Mouse (Mus musculus): ENCODE results near the gene Tmem8b. TPM values are rescaled to one million over a fixed set of nuclear protein-coding genes. Genes with fewer than 3 reads are reported as not detected.

Tmem8b gene
- polyA plus RNA-seq, 1 experiment from 2014 or later, result 5.2 TPM

- no peak overlapping the region for H3K4me3 ChIP-seq (ENCODE audit: low read depth, low read length)
- DNase-seq (ENCODE audit: low spot score) (no peak), ATAC-seq (replicated peaks; ENCODE audit: low FRiP score) (no peak)
- peaks cover 4% of the 10 kb centered on the region; the same call in 1 of the 2 replicates for H3K4me1 ChIP-seq (replicated peaks; ENCODE audit: control insufficient read depth, insufficient read depth, low read length)
- H3K4me2 ChIP-seq (ENCODE audit: low read depth, low read length, severe bottlenecking), result no peak overlapping the region
- H3K9ac ChIP-seq (ENCODE audit: low read length), result no peak overlapping the region
- WGBS, result 75% methylated on average over 5 of the region's 5 CpGs
- no peak overlapping the region for H3K27ac ChIP-seq (ENCODE audit: low read depth, low read length)
- no peaks in the 10 kb centered on the region for H3K9me3 ChIP-seq (ENCODE audit: control insufficient read depth, low read length)
- peaks cover 3% of the 10 kb centered on the region; the same call in 1 of the 2 replicates for H3K36me3 ChIP-seq (ENCODE audit: control insufficient read depth, insufficient read depth, low read length)
- H3K27me3 ChIP-seq (ENCODE audit: control insufficient read depth, insufficient read depth, low read length), result no peaks in the 10 kb centered on the region
These were observed 6.2 kb downstream of the Tmem8b start for GRCm38 (mm10) chr4:43674974-43675373.

GRCm38 (mm10) chr4:43675608-43676007 is 6.8 kb downstream of the Tmem8b start:
- peaks cover 3% of the 10 kb centered on the region; the same call in 1 of the 2 replicates for H3K36me3 ChIP-seq (ENCODE audit: control insufficient read depth, insufficient read depth, low read length)
- DNase-seq (ENCODE audit: low spot score) (no peak), ATAC-seq (replicated peaks; ENCODE audit: low FRiP score) (no peak)

GRCm38 (mm10) chr4:43678541-43678940 is 9.8 kb downstream of the Tmem8b start:
- Histone ChIP-seq H3K36me3 (ENCODE audit: control insufficient read depth, insufficient read depth, low read length) (peaks cover 3% of the 10 kb centered on the region; the same call in 1 of the 2 replicates), H3K9ac (ENCODE audit: low read length) (no peak overlapping the region)

More at GRCm38 (mm10) chr4:43675608-43676007, 6.8 kb downstream of the Tmem8b start:
- Histone ChIP-seq H3K4me2 (ENCODE audit: low read depth, low read length, severe bottlenecking) (no peak overlapping the region), H3K9ac (ENCODE audit: low read length) (no peak overlapping the region), H3K9me3 (ENCODE audit: control insufficient read depth, low read length) (no peaks in the 10 kb centered on the region), H3K4me3 (ENCODE audit: low read depth, low read length) (no peak overlapping the region), H3K27ac (ENCODE audit: low read depth, low read length) (no peak overlapping the region), H3K27me3 (ENCODE audit: control insufficient read depth, insufficient read depth, low read length) (no peaks in the 10 kb centered on the region), H3K4me1 (replicated peaks; ENCODE audit: control insufficient read depth, insufficient read depth, low read length) (peaks cover 2% of the 10 kb centered on the region; the same call in 1 of the 2 replicates)
- 81% methylated on average over 4 of the region's 4 CpGs for WGBS

GRCm38 (mm10) chr4:43679416-43680043 is 10.8 kb downstream of the Tmem8b start:
- Histone ChIP-seq H3K4me3 (ENCODE audit: low read depth, low read length) (no peak overlapping the region), H3K36me3 (ENCODE audit: control insufficient read depth, insufficient read depth, low read length) (peaks cover 3% of the 10 kb centered on the region; the same call in 1 of the 2 replicates), H3K9ac (ENCODE audit: low read length) (no peak overlapping the region), H3K4me2 (ENCODE audit: low read depth, low read length, severe bottlenecking) (no peak overlapping the region), H3K27me3 (ENCODE audit: control insufficient read depth, insufficient read depth, low read length) (no peaks in the 10 kb centered on the region), H3K4me1 (replicated peaks; ENCODE audit: control insufficient read depth, insufficient read depth, low read length) (no peaks in the 10 kb centered on the region), H3K27ac (ENCODE audit: low read depth, low read length) (no peak overlapping the region), H3K9me3 (ENCODE audit: control insufficient read depth, low read length) (no peaks in the 10 kb centered on the region)
- DNase-seq (ENCODE audit: low spot score) (no peak), ATAC-seq (replicated peaks; ENCODE audit: low FRiP score) (no peak)
- WGBS, result 91% methylated on average over 7 of the region's 7 CpGs

More at GRCm38 (mm10) chr4:43678541-43678940, 9.8 kb downstream of the Tmem8b start:
- Histone ChIP-seq H3K27me3 (ENCODE audit: control insufficient read depth, insufficient read depth, low read length) (no peaks in the 10 kb centered on the region), H3K27ac (ENCODE audit: low read depth, low read length) (no peak overlapping the region), H3K9me3 (ENCODE audit: control insufficient read depth, low read length) (no peaks in the 10 kb centered on the region), H3K4me2 (ENCODE audit: low read depth, low read length, severe bottlenecking) (no peak overlapping the region), H3K4me1 (replicated peaks; ENCODE audit: control insufficient read depth, insufficient read depth, low read length) (no peaks in the 10 kb centered on the region), H3K4me3 (ENCODE audit: low read depth, low read length) (no peak overlapping the region)
- DNase-seq (ENCODE audit: low spot score) (no peak), ATAC-seq (replicated peaks; ENCODE audit: low FRiP score) (no peak)
- WGBS, result 85% methylated on average over 6 of the region's 6 CpGs

- no peak overlapping the region for H3K27ac ChIP-seq (ENCODE audit: low read depth, low read length)
- no peaks in the 10 kb centered on the region for H3K9me3 ChIP-seq (ENCODE audit: control insufficient read depth, low read length)
- no peaks in the 10 kb centered on the region for H3K4me1 ChIP-seq (replicated peaks; ENCODE audit: control insufficient read depth, insufficient read depth, low read length)
- DNase-seq (ENCODE audit: low spot score), result no peak
- no peak overlapping the region for H3K4me3 ChIP-seq (ENCODE audit: low read depth, low read length)
- WGBS, result 91% methylated on average over 17 of the region's 17 CpGs
- no peak overlapping the region for H3K4me2 ChIP-seq (ENCODE audit: low read depth, low read length, severe bottlenecking)
- ATAC-seq (replicated peaks; ENCODE audit: low FRiP score), result no peak
- H3K27me3 ChIP-seq (ENCODE audit: control insufficient read depth, insufficient read depth, low read length), result no peaks in the 10 kb centered on the region
- no peaks in the 10 kb centered on the region for H3K36me3 ChIP-seq (ENCODE audit: control insufficient read depth, insufficient read depth, low read length)
- H3K9ac ChIP-seq (ENCODE audit: low read length), result no peak overlapping the region
These were observed 21.2 kb downstream of the Tmem8b start for GRCm38 (mm10) chr4:43690021-43690420.

DNA sequence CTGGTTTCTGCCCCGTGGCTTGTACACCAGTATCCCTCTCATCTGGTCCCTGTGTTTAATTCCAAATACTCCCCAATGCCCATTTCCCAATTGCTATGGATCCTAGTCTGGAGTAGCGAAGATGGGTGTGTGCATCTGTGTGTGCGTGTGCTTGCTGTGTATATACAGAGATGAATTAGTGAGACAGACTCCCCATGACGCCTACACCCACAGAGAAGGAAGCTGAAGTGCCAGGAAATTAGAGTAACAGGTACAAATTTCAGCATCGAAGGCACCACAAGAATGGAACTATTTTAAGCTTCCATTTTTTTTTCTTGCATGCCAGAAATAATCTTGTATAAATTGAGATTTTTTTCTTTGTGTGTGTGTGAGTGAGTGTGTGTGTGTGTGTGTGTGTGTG is 22.3 kb downstream of the Tmem8b start:
- Histone ChIP-seq H3K4me2 (ENCODE audit: low read depth, low read length, severe bottlenecking) (no peak overlapping the region), H3K9me3 (ENCODE audit: control insufficient read depth, low read length) (no peaks in the 10 kb centered on the region), H3K9ac (ENCODE audit: low read length) (no peak overlapping the region), H3K27me3 (ENCODE audit: control insufficient read depth, insufficient read depth, low read length) (no peaks in the 10 kb centered on the region), H3K4me1 (replicated peaks; ENCODE audit: control insufficient read depth, insufficient read depth, low read length) (0 out of 2 replicates have a peak, but pooled peaks cover 2% of the 10 kb centered on the region), H3K27ac (ENCODE audit: low read depth, low read length) (no peak overlapping the region), H3K4me3 (ENCODE audit: low read depth, low read length) (no peak overlapping the region), H3K36me3 (ENCODE audit: control insufficient read depth, insufficient read depth, low read length) (no peaks in the 10 kb centered on the region)
- ATAC-seq (replicated peaks; ENCODE audit: low FRiP score) (no peak), DNase-seq (ENCODE audit: low spot score) (no peak)
- 80% methylated on average over 5 of the region's 5 CpGs for WGBS

DNA sequence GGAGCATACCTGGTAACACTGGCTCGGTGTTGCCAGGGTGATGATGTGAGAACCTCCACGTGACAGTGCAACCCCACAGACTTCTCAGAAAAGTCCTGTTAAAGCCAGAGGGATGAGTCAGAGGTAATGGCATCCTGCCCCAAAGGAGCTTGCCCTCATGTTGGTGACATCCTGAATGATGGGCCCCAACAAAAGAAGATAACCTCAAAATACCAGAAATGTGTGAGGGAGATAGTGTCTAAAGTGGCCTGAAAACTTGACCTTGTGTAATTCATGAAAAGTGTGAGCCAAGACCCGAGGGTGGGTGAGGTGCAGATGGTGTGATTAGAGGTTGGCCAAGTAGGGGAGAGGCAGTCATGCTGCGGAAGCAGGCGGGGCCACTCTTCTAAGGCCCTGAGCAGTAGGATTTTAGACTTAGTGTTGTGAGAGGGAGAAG is 25.1 kb downstream of the Tmem8b start:
- no peaks in the 10 kb centered on the region for H3K9me3 ChIP-seq (ENCODE audit: control insufficient read depth, low read length)
- no peaks in the 10 kb centered on the region for H3K36me3 ChIP-seq (ENCODE audit: control insufficient read depth, insufficient read depth, low read length)
- H3K27me3 ChIP-seq (ENCODE audit: control insufficient read depth, insufficient read depth, low read length), result no peaks in the 10 kb centered on the region
- H3K27ac ChIP-seq (ENCODE audit: low read depth, low read length), result no peak overlapping the region
- H3K4me2 ChIP-seq (ENCODE audit: low read depth, low read length, severe bottlenecking), result no peak overlapping the region
- 0 out of 2 replicates have a peak, but pooled peaks cover 2% of the 10 kb centered on the region for H3K4me1 ChIP-seq (replicated peaks; ENCODE audit: control insufficient read depth, insufficient read depth, low read length)
- no peak for DNase-seq (ENCODE audit: low spot score)
- 89% methylated on average over 5 of the region's 5 CpGs for WGBS
- H3K4me3 ChIP-seq (ENCODE audit: low read depth, low read length), result no peak overlapping the region
- H3K9ac ChIP-seq (ENCODE audit: low read length), result no peak overlapping the region
- no peak for ATAC-seq (replicated peaks; ENCODE audit: low FRiP score)

DNA sequence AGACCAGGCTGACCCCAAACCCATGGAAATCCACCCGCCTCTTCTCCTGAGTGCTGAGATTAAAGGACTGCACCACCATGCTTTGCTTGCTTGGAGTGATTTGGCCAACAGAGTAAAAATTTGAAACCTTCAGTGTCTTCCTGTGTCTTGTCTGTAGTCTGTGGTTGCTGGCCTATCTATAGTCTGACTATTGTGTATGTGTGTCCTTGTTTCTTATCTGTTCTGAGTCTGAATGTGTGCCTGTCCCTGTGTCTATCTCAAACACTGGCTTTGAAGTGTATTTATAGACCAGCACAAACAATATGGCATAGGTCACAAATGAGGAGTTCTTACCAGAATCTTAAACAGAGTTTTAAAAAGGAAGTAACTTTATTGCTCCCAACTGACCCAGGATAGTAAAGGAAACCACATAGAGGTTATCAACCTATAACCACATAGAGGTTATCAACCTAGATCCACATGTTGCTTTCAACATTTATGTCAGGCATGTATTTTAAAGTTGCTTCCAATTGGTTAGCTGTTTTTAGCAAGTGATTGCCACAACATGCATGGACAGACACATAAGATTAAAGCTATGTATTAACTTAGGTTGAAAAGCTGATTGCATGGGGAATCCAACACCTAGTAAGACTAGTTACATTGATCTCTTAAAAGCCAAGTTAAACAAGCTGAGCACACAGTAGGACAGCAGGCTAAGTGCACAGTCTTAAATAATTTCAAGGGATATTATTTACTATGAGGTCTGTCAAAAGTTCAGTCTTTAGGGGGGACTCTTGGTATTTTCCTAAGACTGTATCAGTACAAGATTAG is 25.9 kb downstream of the Tmem8b start:
- ATAC-seq (replicated peaks; ENCODE audit: low FRiP score), result no peak
- WGBS, result 92% methylated on average over 1 of the region's 1 CpGs

More for the DNA sequence above, 25.9 kb downstream of the Tmem8b start:
- no peak overlapping the region for H3K4me2 ChIP-seq (ENCODE audit: low read depth, low read length, severe bottlenecking)
- no peak overlapping the region for H3K4me3 ChIP-seq (ENCODE audit: low read depth, low read length)
- DNase-seq (ENCODE audit: low spot score), result no peak
- H3K9me3 ChIP-seq (ENCODE audit: control insufficient read depth, low read length), result no peaks in the 10 kb centered on the region
- H3K27ac ChIP-seq (ENCODE audit: low read depth, low read length), result no peak overlapping the region
- no peak overlapping the region for H3K9ac ChIP-seq (ENCODE audit: low read length)
- H3K4me1 ChIP-seq (replicated peaks; ENCODE audit: control insufficient read depth, insufficient read depth, low read length), result 0 out of 2 replicates have a peak, but pooled peaks cover 2% of the 10 kb centered on the region
- H3K27me3 ChIP-seq (ENCODE audit: control insufficient read depth, insufficient read depth, low read length), result no peaks in the 10 kb centered on the region
- no peaks in the 10 kb centered on the region for H3K36me3 ChIP-seq (ENCODE audit: control insufficient read depth, insufficient read depth, low read length)
